Mouse (Mus musculus): ENCODE results near the gene Cux1. TPM values are rescaled to one million over a fixed set of nuclear protein-coding genes. Genes with fewer than 3 reads are reported as not detected.

Gene Cux1
- polyA plus RNA-seq, 1 experiment: 46.6 TPM

DNA sequence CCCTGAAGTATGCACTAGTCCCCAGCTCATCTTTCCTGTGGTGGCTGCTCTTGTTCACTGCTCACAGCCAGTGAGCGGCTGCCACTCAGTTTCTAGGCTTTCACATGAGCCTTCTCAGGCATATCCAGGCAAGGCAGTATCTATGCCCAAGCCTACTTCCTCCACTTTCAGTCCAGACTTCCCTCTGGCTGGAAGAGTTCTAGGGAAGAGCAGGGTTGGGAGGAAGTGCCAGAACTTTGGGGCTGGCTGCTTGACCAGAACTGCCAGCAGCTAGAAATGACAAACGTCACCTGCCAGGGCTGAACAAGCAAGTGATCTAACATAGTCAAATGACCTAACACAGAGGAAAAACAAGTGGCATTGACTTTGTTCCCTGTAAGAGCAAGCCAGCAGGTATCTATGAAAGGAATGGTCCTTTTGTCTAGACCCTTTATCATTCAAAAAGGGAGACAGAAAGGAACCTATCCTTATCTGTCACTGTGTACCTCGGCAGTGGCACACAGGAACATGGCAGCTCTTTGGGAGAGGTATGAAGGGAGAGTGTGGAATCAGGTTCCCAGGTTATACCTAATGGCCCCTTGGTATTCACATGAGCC is 171.6 kb downstream of the Cux1 start:
- H3K4me1 ChIP-seq (ENCODE audit: control insufficient read depth, insufficient read depth, low read length): peaks cover 9% of the 10 kb centered on the region; the same call in 1 of the 2 replicates
- DNase-seq: no peak
- 54% methylated on average over 3 of the region's 3 CpGs for WGBS

DNA sequence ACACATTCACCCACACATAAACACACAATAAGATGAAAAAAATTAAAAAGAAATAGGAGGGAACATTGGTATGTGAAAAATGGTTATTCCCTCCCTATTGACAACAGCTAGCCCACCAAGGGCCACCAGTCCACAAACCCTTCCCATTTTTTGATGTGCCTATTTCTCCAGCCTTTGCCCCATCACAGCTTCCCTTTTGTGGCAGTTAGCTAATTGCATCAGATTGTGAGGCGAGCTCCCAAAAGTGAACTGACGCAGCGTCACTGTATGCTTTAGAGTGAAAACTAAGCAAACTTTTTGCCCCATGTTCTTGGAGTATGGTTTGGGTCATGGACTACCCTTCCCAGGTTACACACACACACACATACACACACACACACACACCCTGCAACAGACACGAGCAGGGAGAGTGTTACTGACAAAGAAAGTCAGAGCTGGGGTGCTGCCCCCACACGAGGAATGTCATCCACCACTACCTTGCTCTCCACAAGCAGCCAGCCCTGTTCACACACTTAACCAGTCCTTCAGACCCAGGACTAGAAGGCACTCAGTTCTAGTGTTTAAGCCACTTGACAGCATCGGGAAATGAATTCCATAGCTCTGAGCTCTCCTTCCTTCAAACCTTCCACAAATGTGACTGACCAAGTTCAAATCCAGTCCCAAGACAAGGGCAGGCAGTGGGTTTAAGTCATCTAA is 172.6 kb downstream of the Cux1 start:
- Histone ChIP-seq H3K4me1 (ENCODE audit: control insufficient read depth, insufficient read depth, low read length) (peaks cover 9% of the 10 kb centered on the region; the same call in 1 of the 2 replicates), H3K4me3 (replicated peaks; ENCODE audit: extremely low read depth, low read depth, low read length) (no peak overlapping the region)
- TF ChIP-seq CTCF (IDR thresholded peaks at IDR 0.05; ENCODE audit: insufficient read depth, low read length) (no peak), POLR2A (IDR thresholded peaks at IDR 0.05; ENCODE audit: borderline replicate concordance, extremely low read depth, low read depth, low read length) (no peak)
- 64% methylated on average over 6 of the region's 6 CpGs for WGBS
- DNase-seq: peak; percentile 51

More for the DNA sequence above, 171.6 kb downstream of the Cux1 start:
- TF ChIP-seq CTCF (IDR thresholded peaks at IDR 0.05; ENCODE audit: insufficient read depth, low read length) (no peak), POLR2A (IDR thresholded peaks at IDR 0.05; ENCODE audit: borderline replicate concordance, extremely low read depth, low read depth, low read length) (no peak)
- no peak overlapping the region for H3K4me3 ChIP-seq (replicated peaks; ENCODE audit: extremely low read depth, low read depth, low read length)

DNA sequence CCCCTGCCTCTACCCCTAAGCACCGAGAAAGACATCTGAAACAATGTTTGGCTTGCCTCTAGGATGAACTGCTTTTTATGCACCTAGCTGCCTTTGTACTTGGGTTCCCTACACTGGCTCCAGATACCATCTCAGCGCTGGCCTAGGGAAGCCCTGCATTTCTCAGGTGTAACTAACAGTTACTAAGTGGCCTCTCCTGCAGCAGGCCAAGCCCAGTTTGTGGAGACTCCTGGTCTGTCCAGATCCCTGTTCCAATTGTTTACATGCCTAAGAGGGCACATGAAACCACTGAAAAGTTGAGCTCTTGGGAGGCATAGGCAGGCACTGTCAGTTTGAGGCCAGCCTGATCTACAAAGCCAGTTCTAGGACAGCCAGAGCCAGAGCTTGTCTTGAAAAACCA is 173.7 kb downstream of the Cux1 start:
- TF ChIP-seq CTCF (IDR thresholded peaks at IDR 0.05; ENCODE audit: insufficient read depth, low read length) (no peak), POLR2A (IDR thresholded peaks at IDR 0.05; ENCODE audit: borderline replicate concordance, extremely low read depth, low read depth, low read length) (no peak)
- 69% methylated on average over 2 of the region's 2 CpGs for WGBS
- no peak for DNase-seq
- Histone ChIP-seq H3K4me1 (ENCODE audit: control insufficient read depth, insufficient read depth, low read length) (peaks cover 9% of the 10 kb centered on the region; the same call in 1 of the 2 replicates), H3K4me3 (replicated peaks; ENCODE audit: extremely low read depth, low read depth, low read length) (no peak overlapping the region)

DNA sequence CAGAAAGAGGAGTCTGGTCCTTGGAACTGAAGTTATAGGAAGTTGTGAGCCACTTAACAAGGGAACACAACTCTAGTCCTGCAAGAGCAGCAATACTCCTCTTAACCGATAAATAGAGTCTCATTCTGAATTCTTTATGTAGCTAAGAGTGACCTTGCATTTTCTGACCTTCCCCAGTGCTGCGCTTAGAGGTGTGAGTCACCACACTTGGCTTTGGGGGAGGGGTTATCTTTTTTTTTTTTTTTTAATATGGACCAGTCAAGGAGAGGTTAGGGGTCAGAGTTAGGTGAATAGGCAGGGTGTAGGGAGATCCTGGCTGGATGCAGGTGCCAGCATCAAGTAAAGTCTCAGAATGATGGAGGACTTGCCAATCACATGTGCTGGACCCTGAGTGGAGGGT is 180.5 kb downstream of the Cux1 start:
- TF ChIP-seq POLR2A (IDR thresholded peaks at IDR 0.05; ENCODE audit: borderline replicate concordance, extremely low read depth, low read depth, low read length) (no peak), CTCF (IDR thresholded peaks at IDR 0.05; ENCODE audit: insufficient read depth, low read length) (no peak)
- Histone ChIP-seq H3K4me3 (replicated peaks; ENCODE audit: extremely low read depth, low read depth, low read length) (no peak overlapping the region), H3K4me1 (ENCODE audit: control insufficient read depth, insufficient read depth, low read length) (peaks cover 9% of the 10 kb centered on the region)
- DNase-seq: no peak
- 56% methylated on average over 2 of the region's 2 CpGs for WGBS

DNA sequence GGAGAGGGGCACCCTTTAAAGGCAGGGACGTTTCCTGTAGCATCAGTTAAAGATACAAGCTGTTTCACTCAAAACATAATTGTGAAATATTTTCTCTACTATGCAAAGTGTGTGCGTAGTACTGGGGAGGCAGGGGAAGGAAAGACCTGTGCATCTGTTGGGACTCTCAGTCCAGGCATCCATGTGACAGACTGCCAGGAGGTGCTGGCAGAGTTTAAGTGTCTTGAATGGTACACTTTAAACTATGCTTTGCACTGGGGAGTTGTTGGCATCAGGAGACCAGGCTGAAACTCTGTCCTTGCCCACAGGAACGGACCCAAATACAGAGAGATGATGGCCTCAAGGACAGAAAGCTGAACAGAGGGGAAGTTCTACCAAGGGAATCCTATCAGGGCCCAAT is 182.1 kb downstream of the Cux1 start:
- no peak for DNase-seq
- WGBS: 78% methylated on average over 3 of the region's 3 CpGs
- TF ChIP-seq POLR2A (IDR thresholded peaks at IDR 0.05; ENCODE audit: borderline replicate concordance, extremely low read depth, low read depth, low read length): no peak
- TF ChIP-seq CTCF (IDR thresholded peaks at IDR 0.05; ENCODE audit: insufficient read depth, low read length): no peak
- Histone ChIP-seq H3K4me1 (ENCODE audit: control insufficient read depth, insufficient read depth, low read length) (peaks cover 9% of the 10 kb centered on the region), H3K4me3 (replicated peaks; ENCODE audit: extremely low read depth, low read depth, low read length) (no peak overlapping the region)

DNA sequence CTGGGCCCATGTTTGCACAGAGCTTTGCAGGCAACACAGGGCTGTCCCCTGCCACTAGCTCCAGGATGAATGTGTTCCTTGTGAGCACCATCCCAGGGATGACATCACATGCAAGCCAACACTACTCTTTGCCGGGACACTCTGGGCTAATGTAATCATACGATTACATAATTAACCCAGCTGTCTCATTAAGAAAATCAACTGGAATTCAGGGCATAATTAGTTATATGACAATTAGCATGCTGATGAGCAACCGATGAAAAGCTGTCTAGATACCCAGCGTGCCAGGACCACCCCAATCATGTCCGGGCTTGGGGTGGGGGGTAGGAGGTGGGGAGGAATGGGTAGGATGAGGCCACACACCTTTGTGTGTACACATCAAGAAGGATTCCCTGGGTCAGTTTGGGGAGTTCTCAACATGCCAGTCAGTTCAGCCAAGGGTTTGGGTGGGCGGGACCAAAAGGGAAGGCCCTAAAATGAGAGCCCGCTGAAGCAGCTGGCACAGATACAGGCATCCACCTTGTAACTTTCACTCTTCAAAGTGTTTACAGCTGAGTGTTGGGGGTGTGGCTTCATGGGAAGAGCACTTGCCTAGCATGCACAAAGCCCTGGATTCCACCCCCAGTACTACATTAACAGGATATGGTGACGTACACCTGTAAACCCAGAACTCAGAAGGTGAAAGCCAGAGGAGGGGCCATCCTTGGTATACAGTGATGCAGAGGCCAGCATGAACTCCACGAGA is 184.9 kb downstream of the Cux1 start:
- no peak for TF ChIP-seq POLR2A (IDR thresholded peaks at IDR 0.05; ENCODE audit: borderline replicate concordance, extremely low read depth, low read depth, low read length)
- no peak for TF ChIP-seq CTCF (IDR thresholded peaks at IDR 0.05; ENCODE audit: insufficient read depth, low read length)
- Histone ChIP-seq H3K4me3 (replicated peaks; ENCODE audit: extremely low read depth, low read depth, low read length) (no peak overlapping the region), H3K4me1 (ENCODE audit: control insufficient read depth, insufficient read depth, low read length) (peaks cover 9% of the 10 kb centered on the region)
- 57% methylated on average over 9 of the region's 9 CpGs for WGBS
- peak; percentile 37 for DNase-seq

DNA sequence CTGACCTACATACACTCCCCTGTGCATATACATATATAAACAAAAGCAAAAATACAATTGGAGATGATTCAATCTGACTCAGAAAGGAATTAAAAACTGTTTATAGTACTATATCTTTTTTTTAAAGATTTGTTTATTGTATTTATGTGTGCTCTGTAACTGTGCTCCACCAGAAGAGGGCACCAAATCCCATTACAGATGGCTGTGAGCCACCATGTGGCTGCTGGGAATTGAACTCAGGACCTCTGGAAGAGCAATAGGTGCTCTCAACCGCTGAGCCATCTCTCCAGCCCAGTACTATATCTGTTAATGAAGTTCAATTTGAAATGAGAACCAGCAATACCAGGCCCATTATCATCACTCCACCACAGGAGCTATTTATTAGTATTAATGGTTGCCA is 187.9 kb downstream of the Cux1 start:
- no peak for DNase-seq
- peaks cover 9% of the 10 kb centered on the region for H3K4me1 ChIP-seq (ENCODE audit: control insufficient read depth, insufficient read depth, low read length)
- TF ChIP-seq POLR2A (IDR thresholded peaks at IDR 0.05; ENCODE audit: borderline replicate concordance, extremely low read depth, low read depth, low read length) (no peak), CTCF (IDR thresholded peaks at IDR 0.05; ENCODE audit: insufficient read depth, low read length) (no peak)
- H3K4me3 ChIP-seq (replicated peaks; ENCODE audit: extremely low read depth, low read depth, low read length): no peak overlapping the region
- 90% methylated on average over 1 of the region's 1 CpGs for WGBS

DNA sequence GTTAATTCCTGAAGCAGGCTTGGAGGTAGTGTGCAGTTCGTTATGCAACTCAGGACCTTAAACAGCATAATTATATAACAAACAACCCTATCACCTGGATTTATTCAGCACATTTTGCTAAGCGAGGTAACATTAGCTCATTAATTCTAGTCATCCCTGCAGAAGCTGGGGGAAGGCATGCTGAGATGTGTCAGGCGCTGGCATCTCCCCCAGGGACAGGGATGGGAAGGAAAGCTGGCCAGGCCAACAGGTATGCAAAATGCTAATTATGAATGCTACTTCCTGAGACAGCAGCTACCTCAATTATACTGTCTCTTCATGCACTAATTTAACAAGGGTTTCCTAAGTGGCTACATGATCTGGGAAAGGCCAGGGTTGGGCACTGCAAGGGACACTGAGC is 190.2 kb downstream of the Cux1 start:
- no peak for DNase-seq
- Histone ChIP-seq H3K4me3 (replicated peaks; ENCODE audit: extremely low read depth, low read depth, low read length) (no peak overlapping the region), H3K4me1 (ENCODE audit: control insufficient read depth, insufficient read depth, low read length) (peaks cover 3% of the 10 kb centered on the region)
- WGBS: 85% methylated on average over 3 of the region's 3 CpGs
- TF ChIP-seq CTCF (IDR thresholded peaks at IDR 0.05; ENCODE audit: insufficient read depth, low read length) (no peak), POLR2A (IDR thresholded peaks at IDR 0.05; ENCODE audit: borderline replicate concordance, extremely low read depth, low read depth, low read length) (no peak)

DNA sequence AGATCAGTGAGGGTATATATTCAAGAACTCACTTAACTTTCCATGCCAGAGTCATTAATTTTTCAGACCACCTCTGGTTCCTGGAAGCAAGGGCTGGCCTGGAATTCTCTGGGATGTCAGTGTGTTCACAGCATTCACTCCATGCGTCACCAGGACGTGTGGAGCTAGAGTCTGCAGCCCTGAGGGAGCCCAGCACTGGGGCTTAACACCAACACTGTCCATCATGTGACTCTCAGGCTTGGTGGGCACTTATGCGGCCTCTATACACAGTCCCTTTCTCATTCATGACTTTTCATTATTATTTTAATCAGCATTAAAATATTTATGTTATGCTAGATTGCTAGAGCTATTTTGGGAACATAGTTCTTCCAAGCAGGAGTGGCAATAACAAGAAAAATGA is 191.9 kb downstream of the Cux1 start:
- H3K4me3 ChIP-seq (replicated peaks; ENCODE audit: extremely low read depth, low read depth, low read length): no peak overlapping the region
- no peak for DNase-seq
- 77% methylated on average over 3 of the region's 3 CpGs for WGBS
- TF ChIP-seq CTCF (IDR thresholded peaks at IDR 0.05; ENCODE audit: insufficient read depth, low read length): no peak
- TF ChIP-seq POLR2A (IDR thresholded peaks at IDR 0.05; ENCODE audit: borderline replicate concordance, extremely low read depth, low read depth, low read length): no peak
- H3K4me1 ChIP-seq (ENCODE audit: control insufficient read depth, insufficient read depth, low read length): no peaks in the 10 kb centered on the region
